Mouse (Mus musculus): ENCODE measurements around the gene Gm20708. TPM values are rescaled to one million over a fixed set of nuclear protein-coding genes. Genes with fewer than 3 reads are reported as not detected.

Gene Gm20708
- polyA plus RNA-seq, 1 experiment from 2014 or later = 1.0 TPM

GRCm38 (mm10) chr11:117826164-117826563 lies 16.7 kb downstream of the Gm20708 start:
- Histone ChIP-seq H3K27ac (peak overlapping the region; percentile 60; the same call in 1 of the 2 replicates), H3K4me1 (replicated peaks; ENCODE audit: control insufficient read depth, insufficient read depth, low read length) (peaks cover 31% of the 10 kb centered on the region), H3K4me3 (replicated peaks; ENCODE audit: low read length) (peak overlapping the region; percentile 35), H3K9me3 (ENCODE audit: control insufficient read depth, low read length) (no peaks in the 10 kb centered on the region), H3K9ac (peak overlapping the region; percentile 50), H3K36me3 (replicated peaks; ENCODE audit: control insufficient read depth, insufficient read depth) (no peaks in the 10 kb centered on the region), H3K27me3 (ENCODE audit: control insufficient read depth, insufficient read depth, low read length) (no peaks in the 10 kb centered on the region), H3K4me2 (replicated peaks) (peak overlapping the region; percentile 67)
- WGBS = 10% methylated on average over 5 of the region's 5 CpGs
- peak; percentile 37 for DNase-seq (ENCODE audit: low spot score)
- ATAC-seq (ENCODE audit: low FRiP score) = no peak

GRCm38 (mm10) chr11:117826916-117827315 lies 17.4 kb downstream of the Gm20708 start:
- no peaks in the 10 kb centered on the region for H3K27me3 ChIP-seq (ENCODE audit: control insufficient read depth, insufficient read depth, low read length)
- no peak overlapping the region for H3K9ac ChIP-seq
- no peaks in the 10 kb centered on the region for H3K9me3 ChIP-seq (ENCODE audit: control insufficient read depth, low read length)
- no peak for ATAC-seq (ENCODE audit: low FRiP score)
- peaks cover 31% of the 10 kb centered on the region for H3K4me1 ChIP-seq (replicated peaks; ENCODE audit: control insufficient read depth, insufficient read depth, low read length)
- DNase-seq (ENCODE audit: low spot score) = no peak
- H3K36me3 ChIP-seq (replicated peaks; ENCODE audit: control insufficient read depth, insufficient read depth) = no peaks in the 10 kb centered on the region
- H3K4me3 ChIP-seq (replicated peaks; ENCODE audit: low read length) = no peak overlapping the region
- WGBS = 73% methylated on average over 8 of the region's 8 CpGs
- H3K4me2 ChIP-seq (replicated peaks) = no peak overlapping the region
- no peak overlapping the region for H3K27ac ChIP-seq

- 73% methylated on average over 3 of the region's 3 CpGs for WGBS
- peaks cover 31% of the 10 kb centered on the region for H3K4me1 ChIP-seq (replicated peaks; ENCODE audit: control insufficient read depth, insufficient read depth, low read length)
Measured at GRCm38 (mm10) chr11:117827386-117827785, 17.9 kb downstream of the Gm20708 start.

GRCm38 (mm10) chr11:117828149-117828887 lies 18.9 kb downstream of the Gm20708 start:
- no peaks in the 10 kb centered on the region for H3K9me3 ChIP-seq (ENCODE audit: control insufficient read depth, low read length)
- ATAC-seq (ENCODE audit: low FRiP score) (no peak), DNase-seq (ENCODE audit: low spot score) (no peak)
- H3K4me3 ChIP-seq (replicated peaks; ENCODE audit: low read length) = no peak overlapping the region
- H3K4me1 ChIP-seq (replicated peaks; ENCODE audit: control insufficient read depth, insufficient read depth, low read length) = peaks cover 31% of the 10 kb centered on the region
- H3K36me3 ChIP-seq (replicated peaks; ENCODE audit: control insufficient read depth, insufficient read depth) = no peaks in the 10 kb centered on the region
- H3K27ac ChIP-seq = 0 out of 2 replicates have a peak overlapping the region, but pooled peaks have one; percentile 15
- H3K4me2 ChIP-seq (replicated peaks) = no peak overlapping the region
- H3K27me3 ChIP-seq (ENCODE audit: control insufficient read depth, insufficient read depth, low read length) = no peaks in the 10 kb centered on the region
- no peak overlapping the region for H3K9ac ChIP-seq
- WGBS = 78% methylated on average over 18 of the region's 18 CpGs

More at GRCm38 (mm10) chr11:117827386-117827785, 17.9 kb downstream of the Gm20708 start:
- H3K36me3 ChIP-seq (replicated peaks; ENCODE audit: control insufficient read depth, insufficient read depth) = no peaks in the 10 kb centered on the region
- no peaks in the 10 kb centered on the region for H3K27me3 ChIP-seq (ENCODE audit: control insufficient read depth, insufficient read depth, low read length)
- ATAC-seq (ENCODE audit: low FRiP score) (no peak), DNase-seq (ENCODE audit: low spot score) (no peak)
- no peak overlapping the region for H3K9ac ChIP-seq
- H3K4me2 ChIP-seq (replicated peaks) = no peak overlapping the region
- H3K27ac ChIP-seq = no peak overlapping the region
- H3K4me3 ChIP-seq (replicated peaks; ENCODE audit: low read length) = no peak overlapping the region
- H3K9me3 ChIP-seq (ENCODE audit: control insufficient read depth, low read length) = no peaks in the 10 kb centered on the region

GRCm38 (mm10) chr11:117828888-117829604 lies 19.6 kb downstream of the Gm20708 start:
- peak overlapping the region; percentile 15; the same call in 1 of the 2 replicates for H3K27ac ChIP-seq

GRCm38 (mm10) chr11:117829671-117830215 lies 20.3 kb downstream of the Gm20708 start:
- no peak for DNase-seq (ENCODE audit: low spot score)
- Histone ChIP-seq H3K9me3 (ENCODE audit: control insufficient read depth, low read length) (no peaks in the 10 kb centered on the region), H3K4me3 (replicated peaks; ENCODE audit: low read length) (no peak overlapping the region), H3K36me3 (replicated peaks; ENCODE audit: control insufficient read depth, insufficient read depth) (no peaks in the 10 kb centered on the region), H3K4me2 (replicated peaks) (no peak overlapping the region), H3K27ac (no peak overlapping the region), H3K9ac (no peak overlapping the region), H3K4me1 (replicated peaks; ENCODE audit: control insufficient read depth, insufficient read depth, low read length) (peaks cover 23% of the 10 kb centered on the region), H3K27me3 (ENCODE audit: control insufficient read depth, insufficient read depth, low read length) (no peaks in the 10 kb centered on the region)
- 71% methylated on average over 2 of the region's 2 CpGs for WGBS
- no peak for ATAC-seq (ENCODE audit: low FRiP score)

More at GRCm38 (mm10) chr11:117828888-117829604, 19.6 kb downstream of the Gm20708 start:
- H3K4me1 ChIP-seq (replicated peaks; ENCODE audit: control insufficient read depth, insufficient read depth, low read length) = peaks cover 29% of the 10 kb centered on the region
- H3K27me3 ChIP-seq (ENCODE audit: control insufficient read depth, insufficient read depth, low read length) = no peaks in the 10 kb centered on the region
- H3K9me3 ChIP-seq (ENCODE audit: control insufficient read depth, low read length) = no peaks in the 10 kb centered on the region
- no peaks in the 10 kb centered on the region for H3K36me3 ChIP-seq (replicated peaks; ENCODE audit: control insufficient read depth, insufficient read depth)
- no peak overlapping the region for H3K4me2 ChIP-seq (replicated peaks)
- no peak for ATAC-seq (ENCODE audit: low FRiP score)
- DNase-seq (ENCODE audit: low spot score) = no peak
- H3K4me3 ChIP-seq (replicated peaks; ENCODE audit: low read length) = no peak overlapping the region
- 59% methylated on average over 9 of the region's 9 CpGs for WGBS
- no peak overlapping the region for H3K9ac ChIP-seq

GRCm38 (mm10) chr11:117830401-117830800 lies 20.9 kb downstream of the Gm20708 start:
- ATAC-seq (ENCODE audit: low FRiP score) = no peak
- WGBS = 74% methylated on average over 9 of the region's 9 CpGs
- H3K9me3 ChIP-seq (ENCODE audit: control insufficient read depth, low read length) = no peaks in the 10 kb centered on the region
- peaks cover 19% of the 10 kb centered on the region for H3K4me1 ChIP-seq (replicated peaks; ENCODE audit: control insufficient read depth, insufficient read depth, low read length)
- H3K9ac ChIP-seq = no peak overlapping the region
- no peak overlapping the region for H3K4me2 ChIP-seq (replicated peaks)
- no peak for DNase-seq (ENCODE audit: low spot score)
- H3K36me3 ChIP-seq (replicated peaks; ENCODE audit: control insufficient read depth, insufficient read depth) = no peaks in the 10 kb centered on the region
- H3K4me3 ChIP-seq (replicated peaks; ENCODE audit: low read length) = no peak overlapping the region
- no peak overlapping the region for H3K27ac ChIP-seq
- no peaks in the 10 kb centered on the region for H3K27me3 ChIP-seq (ENCODE audit: control insufficient read depth, insufficient read depth, low read length)

- WGBS = 17% methylated on average over 28 of the region's 28 CpGs
- Histone ChIP-seq H3K4me3 (replicated peaks; ENCODE audit: low read length) (peak overlapping the region; percentile 30), H3K4me2 (replicated peaks) (peak overlapping the region; percentile 51), H3K4me1 (replicated peaks; ENCODE audit: control insufficient read depth, insufficient read depth, low read length) (peaks cover 8% of the 10 kb centered on the region), H3K27me3 (ENCODE audit: control insufficient read depth, insufficient read depth, low read length) (no peaks in the 10 kb centered on the region), H3K27ac (0 out of 2 replicates have a peak overlapping the region, but pooled peaks have one; percentile 12), H3K9ac (peak overlapping the region; percentile 26; the same call in 1 of the 2 replicates), H3K9me3 (ENCODE audit: control insufficient read depth, low read length) (no peaks in the 10 kb centered on the region), H3K36me3 (replicated peaks; ENCODE audit: control insufficient read depth, insufficient read depth) (no peaks in the 10 kb centered on the region)
- DNase-seq (ENCODE audit: low spot score) (peak; percentile 68), ATAC-seq (ENCODE audit: low FRiP score) (peak; percentile 74; the same call in 1 of the 2 replicates)
Measured at GRCm38 (mm10) chr11:117832086-117832969, 22.9 kb downstream of the Gm20708 start.

Data from hindbrain, embryonic 14.5 days (tissue).